Mouse (Mus musculus) heart, postnatal 36 days (tissue): Measurements from ENCODE around the gene Flywch2. TPM values are rescaled to one million over a fixed set of nuclear protein-coding genes. Genes with fewer than 3 reads are reported as not detected.

Experiments used
- DNase-seq, 2 experiments: peaks; one replicate each; pipeline ENCODE4 v3.0.0; 2021 to 2022
- intact Hi-C: fragments of 180-260 bp; cut with DNase I; formaldehyde crosslinking; loops from one replicate; pipeline ENCODE4 v1.15.1; 2025
- microRNA-seq, 2 experiments: library from miRNA; unstranded; fragments of <30 nt; microRNA quantifications; one replicate each; pipeline ENCODE4 v1.2.0; 2021; ENCODE audit warnings: borderline number of aligned reads in 2 of 2
- total RNA-seq, 2 experiments: library from RNA; stranded (reverse); gene quantifications; 2 replicates each; pipeline ENCODE4 v1.2.3; 2021

The Flywch2 gene
- total RNA-seq, 2 experiments from 2014 or later = 0.78 to 0.81 TPM

- DNase-seq = no peak
- intact Hi-C loops = no loop called here
Measured at GRCm38 (mm10) chr17:23737493-23738445, 48.1 kb downstream of the Flywch2 start.

GRCm38 (mm10) chr17:23734341-23734740 lies 51.5 kb downstream of the Flywch2 start:
- DNase-seq = no peak
- intact Hi-C loops = no loop called here

- intact Hi-C loops = no loop called here
- no peak for DNase-seq
Measured at GRCm38 (mm10) chr17:23730441-23730840, 55.4 kb downstream of the Flywch2 start.

Small RNA genes lying within 50 kb of the gene (microRNA-seq; reads per million reads assigned to microRNA genes)
- 0.72 to 2.0 reads per million in 2 experiments for gene Mir5125

Other genes with a start within 250 kb of the Flywch2 start
- gene Zfp213, start 221.8 kb downstream of the Flywch2 start, total RNA-seq = 1 to 10 TPM; 4.9 to 5.1 TPM
- 1 to 10 TPM; 2.4 to 4.1 TPM for gene Zfp13, start 186.6 kb downstream of the Flywch2 start, total RNA-seq
- gene Zscan10, start 185.2 kb downstream of the Flywch2 start, total RNA-seq = not detected
- gene Mmp25, start 140.8 kb downstream of the Flywch2 start, total RNA-seq = under 1 TPM in 1 of 2 experiments, not detected in 1; 0.14 TPM
- not detected for gene Bicdl2, start 125.6 kb downstream of the Flywch2 start, total RNA-seq
- 100 to 1,000 TPM; 196 to 206 TPM for gene Hcfc1r1, start 112.5 kb downstream of the Flywch2 start, total RNA-seq
- 10 to 100 TPM; 11.6 to 11.7 TPM for gene Thoc6, start 112.2 kb downstream of the Flywch2 start, total RNA-seq
- 100 to 1,000 TPM in 1 of 2 experiments, 10 to 100 TPM in 1; 59.4 to 101 TPM for gene Tnfrsf12a, start 108.6 kb downstream of the Flywch2 start, total RNA-seq
- not detected for gene Cldn6, start 106.8 kb downstream of the Flywch2 start, total RNA-seq
- not detected for gene Cldn9, start 102.1 kb downstream of the Flywch2 start, total RNA-seq
- not detected for gene 1520401A03Rik, start 63.3 kb downstream of the Flywch2 start, total RNA-seq
- 1 to 10 TPM; 1.2 to 1.6 TPM for gene Pkmyt1, start 59.7 kb downstream of the Flywch2 start, total RNA-seq
- 10 to 100 TPM; 20.0 to 28.5 TPM for gene Paqr4, start 45.2 kb downstream of the Flywch2 start, total RNA-seq
- gene Kremen2, start 40.2 kb downstream of the Flywch2 start, total RNA-seq = not detected
- gene Flywch1, start 14.5 kb downstream of the Flywch2 start, total RNA-seq = 10 to 100 TPM; 31.8 to 33.3 TPM
- gene Srrm2, start 4.5 kb upstream of the Flywch2 start, total RNA-seq = 100 to 1,000 TPM; 154 to 159 TPM
- gene Elob, start 43.1 kb upstream of the Flywch2 start, total RNA-seq = 100 to 1,000 TPM; 345 to 363 TPM
- gene Prss33, start 50.0 kb upstream of the Flywch2 start, total RNA-seq = not detected
- not detected for gene Prss32, start 57.8 kb upstream of the Flywch2 start, total RNA-seq
- not detected for gene Prss41, start 58.1 kb upstream of the Flywch2 start, total RNA-seq
- gene Prss21, start 82.0 kb upstream of the Flywch2 start, total RNA-seq = not detected
- not detected for gene Dcpp1, start 94.8 kb upstream of the Flywch2 start, total RNA-seq
- gene Dcpp2, start 94.8 kb upstream of the Flywch2 start, total RNA-seq = not detected
- gene Dcpp3, start 131.4 kb upstream of the Flywch2 start, total RNA-seq = not detected
- gene Sbp, start 155.6 kb upstream of the Flywch2 start, total RNA-seq = not detected
- gene Sbpl, start 169.2 kb upstream of the Flywch2 start, total RNA-seq = not detected
- not detected for gene Prss30, start 194.5 kb upstream of the Flywch2 start, total RNA-seq
- not detected for gene Prss22, start 212.0 kb upstream of the Flywch2 start, total RNA-seq